In genomic region chr8:105496439-105497180, GRCm38 (mm10) we compare ENCODE assay signal across 8 mouse cellular contexts. TPM values are rescaled to one million over a fixed set of nuclear protein-coding genes. Genes with fewer than 3 reads are reported as not detected.
DNase-seq lines count a peak whose midpoint lies in the region; ATAC-seq and TF ChIP-seq lines count a peak whose summit lies in the region.

Zdhhc1 (minus strand) TSS chr8:105496902.

- no peaks in the 10 kb centered on the region for H3K36me3 ChIP-seq in hindbrain, postnatal 0 days (ENCODE audit: insufficient read depth, low read length)

- under 1% methylated on average over 65 of the region's 68 CpGs for WGBS in hindbrain, postnatal 0 days

- peak; percentile 92 for ATAC-seq in common myeloid progenitor, adult 5-6 weeks (replicated peaks; ENCODE audit: low read depth, poor library complexity, severe bottlenecking)
- ATAC-seq in hindbrain, postnatal 0 days, result peak; percentile 91
- peak; percentile 96 for ATAC-seq in megakaryocyte, adult 5-6 weeks (ENCODE audit: poor library complexity, severe bottlenecking)

- H3K4me1 ChIP-seq in hindbrain, postnatal 0 days (ENCODE audit: insufficient read depth, low read length), result peaks cover 18% of the 10 kb centered on the region

- H3K27me3 ChIP-seq in hindbrain, postnatal 0 days (ENCODE audit: insufficient read depth, low read length), result no peaks in the 10 kb centered on the region

- TF ChIP-seq CTCF in hindbrain, postnatal 0 days (IDR thresholded peaks at IDR 0.05; ENCODE audit: low read depth), result peak; percentile 53
- TF ChIP-seq CTCF in left cerebral cortex, adult 2 months (IDR thresholded peaks at IDR 0.05), result peak; percentile 61

- peak within 1 kb of the TSS; percentile 89 for H3K4me3 ChIP-seq in hindbrain, postnatal 0 days (ENCODE audit: low read length)
- H3K4me3 ChIP-seq in left cerebral cortex, adult 2 months, result peak within 1 kb of the TSS; percentile 98

- H3K27ac ChIP-seq in hindbrain, postnatal 0 days, result peak within 1 kb of the TSS; percentile 89
- peak within 1 kb of the TSS; percentile 83 for H3K27ac ChIP-seq in left cerebral cortex, adult 2 months

- peak; percentile 74 for DNase-seq in T-cell, adult 2 months (ENCODE audit: low spot score)
- DNase-seq in gastrocnemius, adult 8-10 months (ENCODE audit: low spot score in 2 of 2), result peak; percentile 81 to 82
- DNase-seq in hindbrain, postnatal 0 days (ENCODE audit: low spot score), result peak; percentile 93
- DNase-seq in left cerebral cortex, adult 2 months (ENCODE audit: extremely low spot score in 1 of 2, low spot score in 2 of 2), result peak; percentile 90 to 96
- peak; percentile 91 for DNase-seq in right cerebral cortex, adult 18-20 months
- DNase-seq in urinary bladder, adult 2 months (ENCODE audit: low spot score), result peak; percentile 88

- H3K9ac ChIP-seq in hindbrain, postnatal 0 days (replicated peaks; ENCODE audit: low read length), result peak within 1 kb of the TSS; percentile 93

- no peaks in the 10 kb centered on the region for H3K9me3 ChIP-seq in hindbrain, postnatal 0 days (ENCODE audit: low read length)

- intact Hi-C loops in left cerebral cortex, adult 2 months (cut with DNase I), result no loop called here

- H3K4me2 ChIP-seq in hindbrain, postnatal 0 days (ENCODE audit: low read depth, low read length), result peak within 1 kb of the TSS; percentile 97

RNA-seq across cellular contexts. Expression of gene Zdhhc1, which starts in this region (rescaled TPM):
- total RNA-seq in common myeloid progenitor, adult 5-6 weeks (2017), result 2.4 and 3.5 TPM in 2 replicates
- total RNA-seq in gastrocnemius, adult 8-10 months (2022), result 10 to 100 TPM; 10.3 to 11.7 (median 11.4) TPM
- 49.3 and 54.2 TPM in 2 replicates for total RNA-seq in hindbrain, postnatal 0 days (2014; rRNA removed)
- 31.3 and 34.7 TPM in 2 replicates for polyA plus RNA-seq in hindbrain, postnatal 0 days (2015; fragmentation: Nextera tagmentation; extraction: Ambion mirVana)
- total RNA-seq in left cerebral cortex, adult 2 months (2021), result 10 to 100 TPM; 43.0 to 48.7 TPM
- total RNA-seq in megakaryocyte, adult 5-6 weeks (2015), result 0.52 and 1.2 TPM in 2 replicates
- total RNA-seq in megakaryocyte, adult 5-6 weeks (2017), result 0.20 and 0.92 TPM in 2 replicates
- polyA plus RNA-seq in urinary bladder, adult 2 months (2012; rRNA removed), result 56.7 and 64.7 TPM in 2 replicates

Comparison
In these comparisons a context has a peak if more than half of its experiments do, and no peak if none do; other contexts are left out.
1. Peak in every context shown above with its lines: DNase-seq, ATAC-seq, H3K4me3 ChIP-seq and H3K27ac ChIP-seq.